Mouse (Mus musculus) splenic B cell, adult 2 months (primary cell): ENCODE results near the gene Tppp3.

ENCODE experiments used
- DNase-seq: peaks from one replicate; pipeline ENCODE4 v3.0.0-alpha.2; 2011; ENCODE audit warnings: low read depth, low spot score
- H3K27me3 ChIP-seq: 2 replicates; pipeline ENCODE4 v1.6.1; 2012; ENCODE audit warnings: mild to moderate bottlenecking, low read length, moderate library complexity, mixed read lengths; ENCODE audit not compliant: control insufficient read depth, poor library complexity, insufficient read depth, severe bottlenecking
- H3K36me3 ChIP-seq: 2 replicates; pipeline ENCODE4 v1.6.1; 2012; ENCODE audit warnings: mild to moderate bottlenecking, low read length, moderate library complexity, mixed read lengths; ENCODE audit not compliant: control insufficient read depth, poor library complexity, insufficient read depth, severe bottlenecking

The Tppp3 gene

DNA sequence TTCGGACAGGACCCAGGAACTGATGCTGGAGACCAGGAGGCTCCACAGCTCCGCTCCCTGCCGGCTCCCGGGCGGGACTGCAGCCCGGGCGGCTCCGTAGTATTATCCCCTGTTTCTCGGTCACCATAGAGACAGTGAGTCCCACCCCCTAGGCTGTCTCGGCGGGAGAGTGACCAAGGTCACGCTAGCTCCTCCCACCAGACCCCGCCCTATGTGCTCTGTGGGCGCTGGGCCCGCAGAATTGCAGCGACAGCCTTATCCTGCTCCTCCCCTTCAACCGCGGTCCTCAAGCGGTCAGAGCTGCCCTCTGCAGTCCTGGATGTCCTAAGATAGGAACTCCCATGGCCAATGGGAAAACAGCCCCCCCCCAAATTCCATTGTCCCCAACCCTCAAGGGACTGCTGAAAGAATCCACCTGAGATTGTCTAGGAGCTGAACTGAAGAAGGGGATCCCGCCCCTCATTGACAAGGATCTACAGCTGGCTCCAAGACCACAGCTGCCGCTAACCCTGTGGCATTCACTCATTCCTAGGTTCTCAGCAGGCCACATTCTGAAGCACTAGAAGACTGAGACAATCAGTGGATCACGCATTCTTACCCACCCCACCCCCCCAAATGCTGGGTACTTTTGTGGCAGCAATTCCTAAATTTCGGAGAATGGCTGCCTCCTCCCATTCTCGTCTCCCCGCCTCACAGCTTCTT, at the start of gene Tppp3:
Gene Tppp3 (minus strand): TSS at position 213 of the 702 bp plus-strand sequence.
- DNase-seq: peak; percentile 23
- Histone ChIP-seq H3K27me3 (no peaks in the 10 kb centered on the region), H3K36me3 (no peaks in the 10 kb centered on the region)

DNA sequence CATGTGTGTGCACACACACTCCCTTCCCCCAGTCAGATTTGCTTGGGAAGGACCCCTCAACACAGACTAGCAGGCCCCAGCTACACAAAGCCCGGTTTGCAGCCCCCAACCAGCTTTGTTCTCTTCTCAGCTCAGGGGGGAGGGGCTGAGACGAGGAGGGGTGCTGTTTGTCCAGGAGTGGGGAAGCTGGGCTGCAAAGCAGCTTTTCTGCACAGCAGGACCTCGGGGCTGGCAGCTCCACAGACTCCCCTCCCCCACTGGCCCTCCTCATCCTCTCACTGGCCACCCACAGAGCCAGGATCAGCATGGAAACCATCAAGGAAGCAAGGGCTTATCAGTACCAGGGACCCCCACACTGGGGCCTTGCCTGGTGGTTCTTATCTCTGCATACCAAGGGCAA, 49.7 kb upstream of the Tppp3 start:
- Histone ChIP-seq H3K27me3 (no peaks in the 10 kb centered on the region; the same call in 1 of the 2 replicates), H3K36me3 (peaks cover 4% of the 10 kb centered on the region; the same call in 1 of the 2 replicates)
- DNase-seq: no peak

DNA sequence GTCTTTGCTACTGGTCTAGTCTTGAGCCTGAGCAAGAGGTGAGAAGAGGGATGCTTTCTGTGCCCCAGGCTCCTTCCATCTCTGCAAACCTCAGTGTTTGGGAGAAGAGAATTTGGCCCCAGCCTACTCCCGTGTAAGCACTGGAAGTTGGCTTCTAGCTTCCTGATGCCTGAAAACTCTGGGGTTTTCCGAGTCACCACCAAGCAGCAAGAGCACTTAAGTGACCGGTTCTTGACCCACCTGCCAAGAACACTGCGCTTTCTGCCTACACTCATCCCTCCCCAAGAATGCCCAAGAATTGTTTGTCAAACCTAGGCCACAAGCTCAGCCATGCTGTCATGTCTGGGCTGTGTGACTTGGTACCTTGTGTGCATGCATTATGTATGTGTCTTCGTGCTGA, 49.2 kb upstream of the Tppp3 start:
- DNase-seq: no peak
- peaks cover 4% of the 10 kb centered on the region; the same call in 1 of the 2 replicates for H3K36me3 ChIP-seq

DNA sequence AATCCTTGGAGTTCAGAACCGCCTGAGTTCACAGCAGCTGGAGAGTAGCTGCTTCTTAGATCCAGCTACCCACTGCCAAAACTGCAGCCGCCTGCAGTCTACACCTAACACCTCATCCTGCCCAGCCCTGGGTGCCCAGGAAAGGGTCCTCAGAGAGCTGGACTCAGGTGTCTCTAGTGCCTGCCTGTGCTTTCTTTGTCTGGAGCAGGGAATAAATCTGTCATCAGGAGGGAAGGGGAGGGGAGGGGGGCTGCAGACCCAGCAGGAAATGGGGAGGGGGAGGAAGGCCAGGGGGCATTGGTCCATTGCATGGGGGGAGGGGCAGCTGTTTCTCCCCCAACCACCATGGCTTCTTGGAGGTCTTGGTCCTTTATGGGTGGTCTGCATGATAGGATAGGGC, 48.3 kb upstream of the Tppp3 start:
- DNase-seq: no peak
- Histone ChIP-seq H3K36me3 (peaks cover 2% of the 10 kb centered on the region; the same call in 1 of the 2 replicates), H3K27me3 (no peaks in the 10 kb centered on the region; the same call in 1 of the 2 replicates)

More for the DNA sequence above, 49.2 kb upstream of the Tppp3 start:
- no peaks in the 10 kb centered on the region; the same call in 1 of the 2 replicates for H3K27me3 ChIP-seq

DNA sequence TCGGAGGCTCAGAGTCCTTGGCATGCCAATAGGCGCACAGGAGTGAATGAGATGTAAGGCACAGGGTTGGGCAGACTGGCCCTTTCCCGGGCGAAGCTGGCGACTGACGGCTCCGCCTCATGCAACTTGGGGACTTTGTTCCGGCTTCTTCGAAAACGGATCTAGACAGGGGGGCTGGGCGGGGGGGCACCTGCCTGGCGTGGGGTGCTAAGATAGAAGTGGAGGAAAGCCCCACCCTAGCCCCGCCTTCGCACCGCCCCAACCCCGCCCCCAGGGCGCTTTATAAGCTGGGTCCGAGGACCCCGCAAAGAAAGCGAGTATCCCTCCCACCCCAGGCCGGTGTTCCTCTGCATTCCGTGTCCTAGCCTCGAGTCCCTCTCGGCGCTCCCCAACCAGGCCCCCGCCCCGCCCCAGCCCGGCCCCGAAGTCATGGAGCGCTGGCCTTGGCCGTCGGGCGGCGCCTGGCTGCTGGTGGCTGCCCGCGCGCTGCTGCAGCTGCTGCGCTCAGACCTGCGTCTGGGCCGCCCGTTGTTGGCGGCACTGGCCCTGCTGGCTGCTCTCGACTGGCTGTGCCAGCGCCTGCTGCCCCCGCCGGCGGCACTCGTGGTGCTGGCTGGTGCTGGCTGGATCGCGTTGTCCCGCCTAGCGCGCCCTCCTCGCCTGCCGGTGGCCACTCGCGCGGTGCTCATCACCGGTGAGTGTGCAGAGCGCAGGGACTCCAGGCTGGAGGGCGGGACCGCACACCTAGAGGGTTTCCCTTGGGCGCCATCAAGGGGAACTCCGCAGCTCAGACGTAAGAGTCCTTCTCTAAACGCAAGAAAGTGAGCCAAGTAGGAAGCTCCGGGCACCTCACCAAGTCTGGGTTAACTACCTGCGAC, 47.3 kb upstream of the Tppp3 start, which contains the start of gene Hsd11b2:
Gene Hsd11b2 (plus strand): TSS at position 320 of the 878 bp plus-strand sequence.
- peaks cover 2% of the 10 kb centered on the region; the same call in 1 of the 2 replicates for H3K36me3 ChIP-seq
- H3K27me3 ChIP-seq: no peaks in the 10 kb centered on the region; the same call in 1 of the 2 replicates
- peak; percentile 85 for DNase-seq

DNA sequence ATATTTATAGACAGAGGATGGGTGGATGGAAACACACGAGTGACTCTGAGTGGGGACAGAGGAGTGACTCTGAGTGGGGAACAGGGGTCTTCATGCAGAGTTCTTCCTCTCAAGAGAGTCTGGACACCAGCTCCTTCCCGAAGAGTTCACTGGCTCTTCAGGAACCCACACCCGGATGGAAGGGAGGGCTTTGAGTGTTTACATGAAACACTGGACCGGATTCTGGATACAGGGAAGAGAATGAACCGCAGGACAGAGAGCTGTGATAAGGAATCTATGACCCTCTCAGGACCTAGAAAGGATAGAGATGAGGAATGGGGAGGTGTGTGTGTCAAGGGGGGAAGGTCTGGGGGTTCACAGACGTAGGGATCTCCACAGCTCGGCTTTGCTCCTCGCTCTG, 46.0 kb upstream of the Tppp3 start:
- no peak for DNase-seq
- Histone ChIP-seq H3K27me3 (no peaks in the 10 kb centered on the region; the same call in 1 of the 2 replicates), H3K36me3 (peaks cover 2% of the 10 kb centered on the region; the same call in 1 of the 2 replicates)

DNA sequence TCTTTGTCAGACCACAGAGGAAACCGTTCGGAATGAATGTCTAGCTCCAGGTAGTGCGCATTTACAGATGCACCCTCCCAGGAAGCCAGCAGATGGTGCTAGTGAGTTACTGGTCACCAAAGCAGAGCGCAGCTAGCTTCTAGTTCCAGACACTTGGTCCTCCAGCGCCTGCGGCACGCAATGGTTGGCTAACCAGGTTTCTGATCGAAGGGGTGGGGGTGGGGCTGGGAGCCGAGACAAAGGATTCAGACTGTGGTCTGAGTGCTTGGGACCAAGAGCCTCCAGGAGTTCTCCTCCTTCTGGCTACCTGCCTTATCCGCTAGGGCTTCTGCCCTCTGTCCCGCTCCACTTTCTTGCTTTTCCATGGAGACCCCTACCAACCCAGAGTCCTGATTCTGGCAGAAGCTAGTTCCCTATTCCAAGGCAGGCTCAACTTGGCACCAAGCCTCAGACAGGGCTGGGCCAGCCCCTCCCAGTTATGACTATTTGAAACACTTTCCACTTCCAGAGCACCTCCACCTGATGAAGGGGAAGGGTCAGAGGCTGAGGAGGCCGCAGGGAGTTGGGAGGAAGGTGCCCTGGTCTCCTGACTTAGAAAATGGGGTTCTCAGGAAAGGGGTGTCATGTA, 44.8 kb upstream of the Tppp3 start:
- DNase-seq: peak; percentile 84
- Histone ChIP-seq H3K27me3 (no peaks in the 10 kb centered on the region; the same call in 1 of the 2 replicates), H3K36me3 (no peaks in the 10 kb centered on the region)

DNA sequence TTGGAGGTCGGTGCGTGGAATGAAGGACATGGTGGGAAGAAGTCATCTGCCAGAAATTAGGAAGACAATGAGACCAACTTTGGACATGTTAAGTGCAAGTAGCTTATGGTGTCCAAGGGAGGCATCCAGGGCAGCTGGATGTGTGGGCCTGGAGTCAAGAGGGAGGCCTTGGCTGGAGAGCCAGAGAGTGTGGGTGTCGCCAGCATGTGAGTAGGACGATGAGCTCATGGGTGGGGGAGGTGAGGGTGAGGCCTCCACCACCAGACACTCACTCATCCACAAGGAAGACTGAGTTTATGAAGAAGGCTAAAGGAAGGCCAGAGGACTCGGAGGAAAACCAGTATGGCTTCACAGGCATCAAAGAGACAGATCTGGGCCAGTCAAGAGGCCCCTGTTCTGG, 43.3 kb upstream of the Tppp3 start:
- no peak for DNase-seq
- Histone ChIP-seq H3K27me3 (no peaks in the 10 kb centered on the region; the same call in 1 of the 2 replicates), H3K36me3 (no peaks in the 10 kb centered on the region)

DNA sequence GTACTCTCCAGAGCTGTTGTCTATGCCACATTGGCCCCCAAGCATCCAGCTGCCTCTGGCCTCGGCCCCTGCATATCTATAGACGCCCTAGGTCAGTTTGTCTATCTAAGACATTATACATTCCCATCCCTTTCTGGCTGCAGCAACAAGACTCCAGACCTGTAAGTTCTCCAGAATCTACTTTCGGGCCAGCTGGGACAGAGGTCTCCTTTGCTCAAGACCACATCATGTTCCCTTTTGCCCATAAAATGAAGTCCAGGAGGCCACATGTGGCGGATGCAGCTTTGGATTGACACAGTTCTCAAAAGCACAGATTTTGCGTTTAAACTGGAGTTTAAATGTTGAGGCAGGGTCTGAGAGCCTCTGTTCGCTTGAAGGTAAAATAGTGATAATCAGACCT, 42.9 kb upstream of the Tppp3 start:
- no peaks in the 10 kb centered on the region; the same call in 1 of the 2 replicates for H3K27me3 ChIP-seq
- no peaks in the 10 kb centered on the region for H3K36me3 ChIP-seq
- no peak for DNase-seq

DNA sequence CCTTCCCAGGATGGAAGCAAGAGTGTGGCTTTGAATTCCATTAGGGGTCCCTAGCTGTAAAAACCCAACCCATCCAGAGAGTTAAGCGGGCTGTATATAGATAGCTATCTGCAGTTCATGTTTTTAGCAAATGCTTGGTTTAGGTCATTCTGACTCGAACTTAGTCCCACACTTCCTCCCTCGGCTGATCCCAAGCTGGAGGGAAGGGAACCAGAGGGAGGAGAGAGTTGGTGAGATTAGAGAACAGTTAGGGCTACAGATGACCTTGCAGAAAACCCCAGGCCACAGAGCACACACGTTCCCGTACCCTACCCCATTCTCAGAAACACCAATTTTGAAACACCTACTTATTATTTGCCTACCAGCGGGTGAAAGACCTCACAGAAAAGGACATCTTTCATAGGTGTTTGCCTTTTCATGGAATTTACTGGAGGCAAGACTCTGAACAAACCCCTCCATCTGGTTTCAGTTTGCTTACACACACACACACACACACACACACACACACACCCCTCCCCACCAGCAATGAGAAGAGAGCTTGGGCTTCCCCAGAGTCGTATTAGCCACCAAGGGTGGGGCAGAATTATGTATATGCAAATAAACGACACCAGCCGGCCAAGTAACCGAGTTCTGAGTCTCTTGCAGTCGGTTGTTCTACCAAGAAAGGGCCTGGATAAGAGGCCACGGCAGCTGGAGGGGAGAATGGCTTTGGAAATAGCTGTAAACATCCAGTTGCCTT, 38.8 kb upstream of the Tppp3 start:
- DNase-seq: no peak
- Histone ChIP-seq H3K27me3 (no peaks in the 10 kb centered on the region), H3K36me3 (no peaks in the 10 kb centered on the region)

DNA sequence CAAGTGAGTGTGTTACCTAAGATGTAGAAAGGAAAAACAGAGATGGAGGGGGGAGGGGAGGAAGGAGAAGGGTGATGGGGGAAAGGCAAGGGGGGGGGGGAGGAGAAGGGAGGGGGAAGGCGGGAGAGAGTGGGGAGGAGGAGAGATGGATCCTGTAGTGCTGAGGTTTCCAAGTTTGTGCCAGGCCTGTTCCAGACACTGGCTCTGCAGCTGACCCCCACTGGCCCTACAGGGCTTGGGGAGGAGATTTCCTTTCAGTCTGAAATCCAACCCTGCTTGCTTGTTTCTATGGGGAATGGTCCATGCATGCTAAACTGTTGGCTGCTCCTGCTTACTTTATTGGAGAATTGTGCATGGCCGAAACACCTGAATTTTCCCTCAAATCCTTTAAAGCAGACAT, 37.4 kb upstream of the Tppp3 start:
- Histone ChIP-seq H3K27me3 (no peaks in the 10 kb centered on the region), H3K36me3 (no peaks in the 10 kb centered on the region)
- no peak for DNase-seq

DNA sequence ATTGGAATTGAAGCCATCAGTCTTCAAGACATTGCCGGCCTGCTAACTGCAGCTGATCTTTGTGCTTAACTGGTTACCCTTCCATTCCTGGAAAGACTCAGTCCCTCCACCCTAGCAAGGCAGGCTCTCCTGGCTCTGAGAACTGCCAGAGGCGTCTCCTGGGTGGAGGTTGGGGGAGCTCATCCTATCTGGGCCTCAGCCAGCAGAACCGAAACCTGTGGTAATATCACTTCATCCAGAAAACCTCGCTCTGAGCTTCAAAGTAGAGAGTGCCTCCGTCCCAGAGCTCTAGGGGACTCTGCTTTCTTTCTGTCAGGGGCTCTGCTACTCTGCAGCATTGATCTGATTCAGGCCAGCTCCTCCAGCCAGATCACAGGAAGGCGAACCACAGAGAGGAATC, 35.7 kb upstream of the Tppp3 start:
- H3K27me3 ChIP-seq: no peaks in the 10 kb centered on the region
- H3K36me3 ChIP-seq: no peaks in the 10 kb centered on the region
- DNase-seq: no peak

DNA sequence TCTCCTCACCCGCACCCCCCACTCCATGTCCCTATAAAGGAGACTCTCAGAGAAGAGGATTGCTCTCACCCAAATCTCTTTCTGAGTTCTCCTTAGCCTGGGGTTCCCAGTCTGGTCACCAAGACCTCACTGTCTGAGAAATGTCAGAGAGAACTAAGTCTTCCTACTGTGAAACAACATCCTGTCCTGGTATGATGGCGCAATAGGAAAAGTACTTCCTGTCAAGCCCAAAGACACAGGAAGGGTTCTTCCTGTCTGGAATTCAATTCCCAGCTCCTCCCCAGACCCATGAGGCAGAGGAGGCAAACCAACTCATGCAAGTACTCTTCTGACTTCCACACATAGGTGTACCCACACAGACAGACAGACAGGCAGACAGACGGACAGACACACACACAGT, 33.3 kb upstream of the Tppp3 start:
- H3K27me3 ChIP-seq: no peaks in the 10 kb centered on the region
- no peaks in the 10 kb centered on the region for H3K36me3 ChIP-seq
- no peak for DNase-seq

DNA sequence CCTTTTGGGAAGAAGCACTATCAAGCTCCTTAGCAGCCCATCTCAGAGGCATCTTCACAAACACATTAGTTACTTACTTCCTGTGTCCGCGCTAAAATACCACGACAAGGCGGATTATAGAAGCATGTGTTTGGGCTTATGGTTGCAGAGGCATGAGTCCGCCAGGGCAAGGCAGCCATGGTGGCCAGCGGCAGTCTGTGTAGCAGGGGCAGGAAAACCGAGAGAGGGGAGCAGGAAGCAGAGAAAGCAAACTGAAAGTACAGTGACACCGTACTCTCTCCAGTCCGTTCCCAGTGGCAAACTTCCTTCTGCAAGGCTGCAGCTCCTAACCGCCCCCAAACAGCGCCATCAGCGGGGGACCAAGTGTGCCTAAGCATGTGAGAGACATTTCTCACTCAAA, 28.5 kb upstream of the Tppp3 start:
- no peaks in the 10 kb centered on the region for H3K27me3 ChIP-seq
- no peaks in the 10 kb centered on the region for H3K36me3 ChIP-seq
- DNase-seq: no peak
